Mouse (Mus musculus): ENCODE data around the gene Itgb6. TPM values are rescaled to one million over a fixed set of nuclear protein-coding genes. Genes with fewer than 3 reads are reported as not detected.

Itgb6 gene
- polyA plus RNA-seq, 1 experiment from 2014 or later: not detected

DNA sequence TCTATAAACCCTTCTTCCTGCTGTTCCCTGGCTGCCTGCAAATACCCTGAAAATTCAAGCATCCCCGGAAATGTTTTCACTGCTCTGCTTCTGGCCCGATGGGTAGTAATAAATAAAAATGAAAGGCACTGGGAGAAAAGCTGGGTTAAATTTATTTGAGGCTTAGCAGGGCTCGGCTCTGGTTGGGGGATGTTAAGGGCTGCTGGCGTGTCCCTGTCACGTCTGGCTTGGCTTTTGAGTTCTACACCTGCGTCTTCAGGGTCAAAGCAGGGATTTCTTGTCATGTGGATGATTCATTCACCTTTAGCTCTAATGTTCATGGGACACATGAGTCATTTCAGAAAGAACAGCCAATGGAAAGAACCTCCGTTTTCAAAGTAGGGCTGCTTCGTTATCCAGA lies 26.7 kb downstream of the Itgb6 start:
- ATAC-seq: no peak
- Histone ChIP-seq H3K4me3 (no peak overlapping the region), H3K4me2 (no peak overlapping the region), H3K36me3 (ENCODE audit: poor library complexity, severe bottlenecking) (no peaks in the 10 kb centered on the region), H3K9ac (no peak overlapping the region), H3K27ac (no peak overlapping the region), H3K9me3 (replicated peaks) (no peaks in the 10 kb centered on the region), H3K4me1 (0 out of 2 replicates have a peak, but pooled peaks cover 6% of the 10 kb centered on the region), H3K27me3 (0 out of 2 replicates have a peak, but pooled peaks cover 3% of the 10 kb centered on the region)
- 82% methylated on average over 8 of the region's 8 CpGs for WGBS

- no peak overlapping the region for H3K4me3 ChIP-seq
- no peaks in the 10 kb centered on the region for H3K36me3 ChIP-seq (ENCODE audit: poor library complexity, severe bottlenecking)
- 0 out of 2 replicates have a peak, but pooled peaks cover 3% of the 10 kb centered on the region for H3K27me3 ChIP-seq
- 0 out of 2 replicates have a peak, but pooled peaks cover 6% of the 10 kb centered on the region for H3K4me1 ChIP-seq
- no peak overlapping the region for H3K27ac ChIP-seq
- no peak overlapping the region for H3K4me2 ChIP-seq
- no peak overlapping the region for H3K9ac ChIP-seq
- no peaks in the 10 kb centered on the region for H3K9me3 ChIP-seq (replicated peaks)
- no peak for ATAC-seq
- 89% methylated on average over 8 of the region's 8 CpGs for WGBS
Measured at GRCm38 (mm10) chr2:60694563-60694962, 27.9 kb downstream of the Itgb6 start.

GRCm38 (mm10) chr2:60692239-60692638 lies 30.2 kb downstream of the Itgb6 start:
- H3K27ac ChIP-seq: no peak overlapping the region
- WGBS: 87% methylated on average over 5 of the region's 5 CpGs
- H3K4me3 ChIP-seq: no peak overlapping the region
- no peaks in the 10 kb centered on the region for H3K4me1 ChIP-seq
- H3K9ac ChIP-seq: no peak overlapping the region
- no peak overlapping the region for H3K4me2 ChIP-seq
- H3K36me3 ChIP-seq (ENCODE audit: poor library complexity, severe bottlenecking): no peaks in the 10 kb centered on the region
- H3K27me3 ChIP-seq: 0 out of 2 replicates have a peak, but pooled peaks cover 3% of the 10 kb centered on the region
- no peaks in the 10 kb centered on the region for H3K9me3 ChIP-seq (replicated peaks)
- ATAC-seq: no peak

DNA sequence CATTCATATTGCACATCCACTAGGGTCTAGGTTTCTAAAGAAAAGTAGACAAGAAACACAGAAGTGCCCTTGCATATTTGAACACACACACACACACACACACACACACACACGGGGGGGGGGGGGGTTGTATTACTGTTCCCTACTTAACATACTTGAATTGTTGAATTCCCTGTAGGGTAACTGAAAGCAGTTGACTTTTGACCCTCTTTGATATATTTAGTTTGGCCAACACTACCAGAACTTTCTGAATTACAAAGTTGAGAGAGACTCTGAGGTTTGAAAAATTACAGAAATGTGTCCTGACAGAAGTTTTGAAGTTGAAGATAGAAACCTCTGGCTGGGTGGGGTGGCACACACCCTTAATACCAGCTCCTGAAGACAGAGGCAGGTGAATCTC lies 32.2 kb downstream of the Itgb6 start:
- no peak for ATAC-seq
- WGBS: 71% methylated on average over 1 of the region's 1 CpGs
- H3K9me3 ChIP-seq (replicated peaks): no peaks in the 10 kb centered on the region
- H3K4me3 ChIP-seq: no peak overlapping the region
- H3K27ac ChIP-seq: no peak overlapping the region
- H3K4me2 ChIP-seq: no peak overlapping the region
- H3K4me1 ChIP-seq: no peaks in the 10 kb centered on the region
- no peak overlapping the region for H3K9ac ChIP-seq
- H3K36me3 ChIP-seq (ENCODE audit: poor library complexity, severe bottlenecking): no peaks in the 10 kb centered on the region
- H3K27me3 ChIP-seq: 0 out of 2 replicates have a peak, but pooled peaks cover 3% of the 10 kb centered on the region

DNA sequence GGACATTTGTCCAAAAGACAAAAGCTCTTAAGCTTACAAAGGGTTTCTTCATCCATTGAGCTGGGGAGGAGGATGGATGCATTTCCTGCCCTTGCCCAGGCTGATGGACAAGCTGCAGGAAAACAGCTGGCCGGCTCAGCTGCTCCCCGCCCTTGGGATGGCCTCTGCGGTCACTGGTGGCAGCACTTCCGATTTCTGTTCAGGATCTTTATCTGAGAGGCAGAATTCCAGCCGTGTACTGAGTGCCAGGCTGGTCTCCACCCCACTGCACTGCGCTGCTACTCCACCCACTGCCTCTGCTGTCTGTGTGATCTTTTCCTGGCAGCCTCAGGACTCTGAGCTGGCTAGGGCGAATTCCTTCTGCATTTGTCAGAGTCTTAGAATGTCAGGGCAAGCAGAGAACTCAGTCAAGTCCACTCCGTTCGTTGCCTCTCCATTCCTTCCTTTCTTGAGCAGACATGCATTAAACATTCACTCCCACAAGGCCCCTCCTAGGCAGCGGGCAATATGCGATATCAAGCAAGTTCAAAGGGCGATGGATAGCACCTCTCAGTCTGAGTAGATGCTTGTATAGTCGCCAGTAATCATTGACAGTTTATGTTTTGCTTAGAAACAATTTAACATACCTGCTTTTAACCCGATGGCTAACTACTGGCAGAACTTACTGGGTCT lies 33.4 kb downstream of the Itgb6 start:
- Histone ChIP-seq H3K4me1 (no peaks in the 10 kb centered on the region), H3K4me2 (no peak overlapping the region), H3K27ac (no peak overlapping the region), H3K4me3 (no peak overlapping the region), H3K27me3 (0 out of 2 replicates have a peak, but pooled peaks cover 3% of the 10 kb centered on the region), H3K9ac (no peak overlapping the region), H3K9me3 (replicated peaks) (no peaks in the 10 kb centered on the region), H3K36me3 (ENCODE audit: poor library complexity, severe bottlenecking) (no peaks in the 10 kb centered on the region)
- no peak for ATAC-seq
- 71% methylated on average over 14 of the region's 14 CpGs for WGBS

- no peak overlapping the region for H3K4me3 ChIP-seq
- no peaks in the 10 kb centered on the region for H3K36me3 ChIP-seq (ENCODE audit: poor library complexity, severe bottlenecking)
- no peak for ATAC-seq
- 0 out of 2 replicates have a peak, but pooled peaks cover 5% of the 10 kb centered on the region for H3K4me1 ChIP-seq
- H3K9me3 ChIP-seq (replicated peaks): no peaks in the 10 kb centered on the region
- no peak overlapping the region for H3K4me2 ChIP-seq
- WGBS: 93% methylated on average over 1 of the region's 1 CpGs
- 0 out of 2 replicates have a peak, but pooled peaks cover 3% of the 10 kb centered on the region for H3K27me3 ChIP-seq
- no peak overlapping the region for H3K27ac ChIP-seq
- H3K9ac ChIP-seq: no peak overlapping the region
Measured at GRCm38 (mm10) chr2:60688150-60688549, 34.3 kb downstream of the Itgb6 start.

GRCm38 (mm10) chr2:60685973-60686372 lies 36.5 kb downstream of the Itgb6 start:
- H3K4me2 ChIP-seq: no peak overlapping the region
- no peak overlapping the region for H3K9ac ChIP-seq
- 0 out of 2 replicates have a peak, but pooled peaks cover 5% of the 10 kb centered on the region for H3K4me1 ChIP-seq
- H3K9me3 ChIP-seq (replicated peaks): no peaks in the 10 kb centered on the region
- no peak overlapping the region for H3K27ac ChIP-seq
- no peaks in the 10 kb centered on the region for H3K27me3 ChIP-seq
- no peak overlapping the region for H3K4me3 ChIP-seq
- no peaks in the 10 kb centered on the region for H3K36me3 ChIP-seq (ENCODE audit: poor library complexity, severe bottlenecking)
- no peak for ATAC-seq

- no peak overlapping the region for H3K9ac ChIP-seq
- no peak for ATAC-seq
- H3K9me3 ChIP-seq (replicated peaks): no peaks in the 10 kb centered on the region
- H3K27me3 ChIP-seq: no peaks in the 10 kb centered on the region
- 78% methylated on average over 3 of the region's 3 CpGs for WGBS
- H3K4me2 ChIP-seq: no peak overlapping the region
- H3K4me3 ChIP-seq: no peak overlapping the region
- H3K36me3 ChIP-seq (ENCODE audit: poor library complexity, severe bottlenecking): no peaks in the 10 kb centered on the region
- H3K4me1 ChIP-seq: 0 out of 2 replicates have a peak, but pooled peaks cover 5% of the 10 kb centered on the region
- no peak overlapping the region for H3K27ac ChIP-seq
Measured at GRCm38 (mm10) chr2:60684168-60684567, 38.3 kb downstream of the Itgb6 start.

DNA sequence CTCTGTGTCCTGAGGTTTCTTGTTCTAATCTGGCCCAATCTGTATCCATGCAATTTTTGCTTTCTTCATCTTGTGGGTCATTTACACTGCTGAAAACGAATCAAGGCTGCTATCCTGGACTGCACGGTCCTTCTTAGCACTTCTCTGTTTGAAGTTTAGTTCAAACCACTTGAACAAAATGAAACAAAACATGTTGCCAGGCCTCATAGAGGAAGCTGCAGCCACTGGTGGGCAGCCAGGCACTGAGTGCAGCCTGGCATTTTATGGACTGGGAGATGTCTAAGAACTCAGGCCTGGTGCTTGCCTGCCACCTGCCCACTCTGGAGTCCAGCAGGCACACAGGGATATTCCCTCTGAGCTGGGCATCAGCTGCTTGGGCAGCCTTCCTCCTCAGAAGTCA lies 39.9 kb downstream of the Itgb6 start:
- Histone ChIP-seq H3K4me3 (no peak overlapping the region), H3K9me3 (replicated peaks) (no peaks in the 10 kb centered on the region), H3K27ac (no peak overlapping the region), H3K4me2 (no peak overlapping the region), H3K9ac (no peak overlapping the region), H3K4me1 (0 out of 2 replicates have a peak, but pooled peaks cover 5% of the 10 kb centered on the region), H3K27me3 (no peaks in the 10 kb centered on the region), H3K36me3 (ENCODE audit: poor library complexity, severe bottlenecking) (no peaks in the 10 kb centered on the region)
- no peak for ATAC-seq
- WGBS: 85% methylated on average over 2 of the region's 2 CpGs

- no peak for ATAC-seq
- Histone ChIP-seq H3K27me3 (no peaks in the 10 kb centered on the region; the same call in 1 of the 2 replicates), H3K4me2 (no peak overlapping the region), H3K9me3 (replicated peaks) (no peaks in the 10 kb centered on the region), H3K4me1 (peaks cover 8% of the 10 kb centered on the region; the same call in 1 of the 2 replicates), H3K9ac (no peak overlapping the region), H3K27ac (no peak overlapping the region), H3K4me3 (no peak overlapping the region), H3K36me3 (ENCODE audit: poor library complexity, severe bottlenecking) (no peaks in the 10 kb centered on the region)
- WGBS: 64% methylated on average over 7 of the region's 7 CpGs
Measured at GRCm38 (mm10) chr2:60674413-60674812, 48.0 kb downstream of the Itgb6 start.

DNA sequence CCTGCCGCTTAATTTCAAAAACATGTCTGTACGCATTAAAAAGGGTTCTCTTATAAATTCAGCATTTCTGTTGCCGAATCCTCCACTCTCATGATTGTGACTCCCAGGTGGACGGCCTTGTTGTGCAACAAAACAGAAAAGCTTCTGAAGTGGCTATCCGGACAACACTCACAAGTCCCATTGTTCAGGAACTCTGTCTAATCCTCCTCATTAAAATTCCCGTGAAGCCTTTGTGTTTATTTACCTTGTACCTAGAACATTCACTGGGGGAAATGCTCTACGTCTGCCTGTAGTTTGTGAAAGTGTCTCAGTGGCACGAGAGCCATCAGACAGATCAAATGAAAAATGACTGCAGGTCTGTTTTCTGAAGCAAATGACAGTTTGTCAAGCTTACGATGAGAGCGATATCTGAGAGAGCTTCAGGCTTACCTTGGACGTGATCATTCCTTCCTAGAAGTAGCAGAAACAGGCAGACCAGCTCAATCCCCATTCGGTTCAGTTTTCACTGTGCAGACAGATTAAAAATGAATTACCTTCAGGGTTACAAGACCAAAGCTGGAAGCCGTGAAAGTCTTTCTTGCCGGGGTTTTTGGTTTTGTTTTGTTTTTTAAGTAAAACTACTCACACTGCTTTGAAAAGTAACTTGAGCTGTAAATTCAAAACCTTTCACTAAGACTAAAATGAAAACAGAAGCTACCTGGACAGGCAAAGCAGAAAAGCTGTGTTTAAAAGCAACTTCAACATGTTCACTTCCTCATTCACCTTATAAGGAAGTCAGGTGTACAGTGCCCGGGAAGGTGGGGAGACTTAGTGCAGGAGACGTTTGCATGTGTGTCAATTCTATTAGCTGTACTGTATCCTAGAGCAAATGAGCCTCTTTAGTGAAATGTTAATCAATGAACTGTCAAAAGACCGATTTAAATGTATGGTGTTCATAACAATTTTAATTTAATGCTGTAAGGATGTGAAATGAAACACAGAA lies 49.2 kb downstream of the Itgb6 start:
- H3K9ac ChIP-seq: no peak overlapping the region
- peak overlapping the region; percentile 11; the same call in 1 of the 2 replicates for H3K4me2 ChIP-seq
- no peaks in the 10 kb centered on the region for H3K36me3 ChIP-seq (ENCODE audit: poor library complexity, severe bottlenecking)
- H3K4me3 ChIP-seq: no peak overlapping the region
- no peak overlapping the region for H3K27ac ChIP-seq
- H3K9me3 ChIP-seq (replicated peaks): no peaks in the 10 kb centered on the region
- ATAC-seq: no peak
- peaks cover 8% of the 10 kb centered on the region; the same call in 1 of the 2 replicates for H3K4me1 ChIP-seq
- no peaks in the 10 kb centered on the region; the same call in 1 of the 2 replicates for H3K27me3 ChIP-seq
- WGBS: 28% methylated on average over 17 of the region's 17 CpGs

GRCm38 (mm10) chr2:60671215-60671614 lies 51.2 kb downstream of the Itgb6 start:
- Histone ChIP-seq H3K4me3 (no peak overlapping the region), H3K27ac (no peak overlapping the region), H3K36me3 (ENCODE audit: poor library complexity, severe bottlenecking) (no peaks in the 10 kb centered on the region), H3K27me3 (no peaks in the 10 kb centered on the region; the same call in 1 of the 2 replicates), H3K4me1 (peaks cover 8% of the 10 kb centered on the region; the same call in 1 of the 2 replicates), H3K4me2 (no peak overlapping the region), H3K9ac (no peak overlapping the region), H3K9me3 (replicated peaks) (no peaks in the 10 kb centered on the region)
- WGBS: 87% methylated on average over 1 of the region's 1 CpGs
- ATAC-seq: no peak

Data from forebrain, embryonic 13.5 days (tissue).